Mouse (Mus musculus): ENCODE measurements at regions not wholly inside any gene's neighbourhood (a gene's known extent, or its start where the extent isn't known, plus 50 kb on each side); places are given as distances from the start of the nearest gene placed in this dataset.

- Histone ChIP-seq H3K9ac (ENCODE audit: insufficient read depth, low read depth) (no peak overlapping the region), H3K4me1 (ENCODE audit: control insufficient read depth in 1 of 2, insufficient read depth in 2 of 2) (no peaks in the 10 kb centered on the region), H3K4me2 (ENCODE audit: insufficient read depth, low read depth, poor library complexity, severe bottlenecking) (no peak overlapping the region), H3K36me3 (replicated peaks in 1 of 2; ENCODE audit: control insufficient read depth in 1 of 2, insufficient read depth in 1 of 2, low read length in 1 of 2) (no peaks in the 10 kb centered on the region), H3K4me3 (replicated peaks in 1 of 3; ENCODE audit: low read depth in 2 of 3, low read length in 2 of 3, poor library complexity in 1 of 3) (no peak overlapping the region), H3K9me3 (replicated peaks; ENCODE audit: low read length) (no peaks in the 10 kb centered on the region), H3K27me3 (replicated peaks) (peaks cover 6% of the 10 kb centered on the region), H3K79me2 (replicated peaks; ENCODE audit: control insufficient read depth, extremely low read depth, insufficient read depth, poor library complexity, severe bottlenecking) (no peaks in the 10 kb centered on the region), H3K27ac (ENCODE audit: insufficient read depth, low read depth) (no peak overlapping the region)
- dilution Hi-C loops (cut with MboI; ENCODE audit: extremely low pct_ligation_motif_present, extremely low pct_unique_long_range_greater_than_20kb, low sequenced_read_pairs) (no loop called here), in situ Hi-C loops (cut with MboI; ENCODE audit: low pct_ligation_motif_present, low pct_unique_long_range_greater_than_20kb, low sequenced_read_pairs) (no loop called here)
- no peak for DNase-seq (ENCODE audit: extremely low read depth)
- TF ChIP-seq USF1 (IDR thresholded peaks at IDR 0.05; ENCODE audit: low read depth, low read length) = no peak
- no peak for TF ChIP-seq RCOR1 (conservative IDR thresholded peaks at IDR 0.05; ENCODE audit: low read depth, low read length)
- TF ChIP-seq ZKSCAN1 (IDR thresholded peaks at IDR 0.05; ENCODE audit: borderline replicate concordance, low read depth, low read length) = no peak
- TF ChIP-seq PAX5 (IDR thresholded peaks at IDR 0.05; ENCODE audit: low read length) = no peak
- TF ChIP-seq SMC3 (IDR thresholded peaks at IDR 0.05; ENCODE audit: low read depth, low read length) = no peak
- TF ChIP-seq MXI1 (IDR thresholded peaks at IDR 0.05; ENCODE audit: low read depth, low read length) = no peak
- TF ChIP-seq USF2 (conservative IDR thresholded peaks at IDR 0.05; ENCODE audit: low read depth, low read length) = no peak
- TF ChIP-seq EP300 (IDR thresholded peaks at IDR 0.05; ENCODE audit: low read length) = no peak
- TF ChIP-seq CHD1 (IDR thresholded peaks at IDR 0.05; ENCODE audit: low read depth, low read length) = no peak
- TF ChIP-seq TCF12 (IDR thresholded peaks at IDR 0.05; ENCODE audit: low read depth, low read length) = no peak
- TF ChIP-seq MAFK (IDR thresholded peaks at IDR 0.05; ENCODE audit: insufficient replicate concordance, low read length) = no peak
These were observed 182.5 kb downstream of the Mtx2 start for GRCm38 (mm10) chr2:75008116-75008515.

GRCm38 (mm10) chr2:75010647-75011046, 185.0 kb downstream of the Mtx2 start:
- H3K79me2 ChIP-seq (replicated peaks; ENCODE audit: control insufficient read depth, extremely low read depth, insufficient read depth, poor library complexity, severe bottlenecking) = no peaks in the 10 kb centered on the region
- in situ Hi-C loops (cut with MboI; ENCODE audit: low pct_ligation_motif_present, low pct_unique_long_range_greater_than_20kb, low sequenced_read_pairs) = no loop called here
- H3K4me1 ChIP-seq (ENCODE audit: control insufficient read depth in 1 of 2, insufficient read depth in 2 of 2) = peaks cover 5 to 14% of the 10 kb centered on the region in 2 experiments; a peak in 3 of 4 replicates
- no peaks in the 10 kb centered on the region for H3K9me3 ChIP-seq (replicated peaks; ENCODE audit: low read length)
- H3K4me2 ChIP-seq (ENCODE audit: insufficient read depth, low read depth, poor library complexity, severe bottlenecking) = no peak overlapping the region
- no peak for DNase-seq (ENCODE audit: extremely low read depth)
- H3K36me3 ChIP-seq (replicated peaks in 1 of 2; ENCODE audit: control insufficient read depth in 1 of 2, insufficient read depth in 1 of 2, low read length in 1 of 2) = no peaks in the 10 kb centered on the region
- no peak overlapping the region for H3K4me3 ChIP-seq (replicated peaks in 1 of 3; ENCODE audit: low read depth in 2 of 3, low read length in 2 of 3, poor library complexity in 1 of 3)
- peaks cover 6% of the 10 kb centered on the region for H3K27me3 ChIP-seq (replicated peaks)
- no peak for TF ChIP-seq MAZ (IDR thresholded peaks at IDR 0.05; ENCODE audit: low read depth, low read length)
- TF ChIP-seq USF2 (conservative IDR thresholded peaks at IDR 0.05; ENCODE audit: low read depth, low read length) = no peak
- no peak for TF ChIP-seq ZMIZ1 (IDR thresholded peaks at IDR 0.05; ENCODE audit: low read depth, low read length)
- TF ChIP-seq SIN3A (IDR thresholded peaks at IDR 0.05; ENCODE audit: low read length) = no peak
- no peak for TF ChIP-seq BHLHE40 (IDR thresholded peaks at IDR 0.05; ENCODE audit: low read depth, low read length)
- TF ChIP-seq RCOR1 (conservative IDR thresholded peaks at IDR 0.05; ENCODE audit: low read depth, low read length) = no peak
- TF ChIP-seq CTCF (conservative IDR thresholded peaks at IDR 0.05 in 1 of 2, IDR thresholded peaks at IDR 0.05 in 1 of 2; ENCODE audit: low read depth in 2 of 2, low read length in 2 of 2) = no peak
- TF ChIP-seq MYC (IDR thresholded peaks at IDR 0.05; ENCODE audit: low read depth, low read length) = no peak
- TF ChIP-seq EP300 (IDR thresholded peaks at IDR 0.05; ENCODE audit: low read length) = no peak
- TF ChIP-seq TCF12 (IDR thresholded peaks at IDR 0.05; ENCODE audit: low read depth, low read length) = no peak
- no peak for TF ChIP-seq CHD1 (IDR thresholded peaks at IDR 0.05; ENCODE audit: low read depth, low read length)
- no peak for TF ChIP-seq POLR2A (IDR thresholded peaks at IDR 0.05; ENCODE audit: low read depth, low read length)
- no peak for TF ChIP-seq JUND (conservative IDR thresholded peaks at IDR 0.05; ENCODE audit: low read depth, low read length)
- no peak for TF ChIP-seq ZC3H11A (IDR thresholded peaks at IDR 0.05; ENCODE audit: low read depth, low read length)
- no peak for TF ChIP-seq RAD21 (IDR thresholded peaks at IDR 0.05; ENCODE audit: low read depth, low read length)
- no peak overlapping the region for H3K9ac ChIP-seq (ENCODE audit: insufficient read depth, low read depth)
- no peak overlapping the region for H3K27ac ChIP-seq (ENCODE audit: insufficient read depth, low read depth)
- dilution Hi-C loops (cut with MboI; ENCODE audit: extremely low pct_ligation_motif_present, extremely low pct_unique_long_range_greater_than_20kb, low sequenced_read_pairs) = no loop called here
